Mouse (Mus musculus) midbrain, embryonic 16.5 days (tissue): ENCODE results near the gene Abl2. TPM values are rescaled to one million over a fixed set of nuclear protein-coding genes. Genes with fewer than 3 reads are reported as not detected.

Source experiments
- ATAC-seq: fragments of 200-750 bp; cut with Nextera tagmentation; 2 replicates; pipeline ENCODE4 v1.8.0; 2017; ENCODE audit warnings: moderate TSS enrichment
- H3K27ac ChIP-seq: fragments of 300-500 bp; sonication (generic); 2 replicates; pipeline ENCODE4 v1.5.1; 2014; ENCODE audit warnings: mild to moderate bottlenecking, low read length, mixed read lengths
- H3K27me3 ChIP-seq: fragments of 300-500 bp; sonication (generic); 2 replicates; pipeline ENCODE4 v1.6.1; 2014; ENCODE audit warnings: low read depth, low read length, mixed read lengths; ENCODE audit not compliant: control insufficient read depth, insufficient read depth
- H3K36me3 ChIP-seq: fragments of 300-500 bp; sonication (generic); 2 replicates; pipeline ENCODE4 v1.6.1; 2014; ENCODE audit warnings: mild to moderate bottlenecking, low read length, moderate library complexity, mixed read lengths; ENCODE audit not compliant: control insufficient read depth, insufficient read depth
- H3K4me1 ChIP-seq: fragments of 300-500 bp; sonication (generic); 2 replicates; pipeline ENCODE4 v1.6.1; 2014; ENCODE audit warnings: mild to moderate bottlenecking, low read length, mixed read lengths; ENCODE audit not compliant: control insufficient read depth, insufficient read depth
- H3K4me2 ChIP-seq: fragments of 300-500 bp; sonication (generic); 2 replicates; pipeline ENCODE4 v1.6.1; 2014; ENCODE audit warnings: mild to moderate bottlenecking, low read length, mixed read lengths
- H3K4me3 ChIP-seq: fragments of 300-500 bp; sonication (generic); 2 replicates; pipeline ENCODE4 v1.5.1; 2014; ENCODE audit warnings: low read depth, mild to moderate bottlenecking, low read length, moderate library complexity, mixed read lengths
- H3K9ac ChIP-seq: fragments of 300-500 bp; sonication (generic); 2 replicates; pipeline ENCODE4 v1.6.1; 2014; ENCODE audit warnings: low read depth, low read length, mixed read lengths
- H3K9me3 ChIP-seq: fragments of 300-500 bp; sonication (generic); replicated peaks from 2 replicates; pipeline ENCODE4 v1.6.1; 2014; ENCODE audit warnings: mild to moderate bottlenecking, low read length, mixed read lengths; ENCODE audit not compliant: control insufficient read depth, poor library complexity, severe bottlenecking
- WGBS: fragments of 180-500 bp; shearing (Covaris S2); extraction: QIAGEN DNeasy Blood & Tissue Kit; methylation state at CpG from one replicate; pipeline ENCODE4 v1.1.7; 2014; 5-methylcytosine and 5-hydroxymethylcytosine counted together
- polyA plus RNA-seq: library from polyadenylated mRNA; unstranded; fragments of >200 nt; fragmentation: Nextera tagmentation; extraction: Ambion mirVana; gene quantifications from 2 replicates; pipeline ENCODE4 v1.2.1, GENCODE M21; 2015

Abl2 gene
- polyA plus RNA-seq, 1 experiment from 2014 or later = 6.7 TPM

DNA sequence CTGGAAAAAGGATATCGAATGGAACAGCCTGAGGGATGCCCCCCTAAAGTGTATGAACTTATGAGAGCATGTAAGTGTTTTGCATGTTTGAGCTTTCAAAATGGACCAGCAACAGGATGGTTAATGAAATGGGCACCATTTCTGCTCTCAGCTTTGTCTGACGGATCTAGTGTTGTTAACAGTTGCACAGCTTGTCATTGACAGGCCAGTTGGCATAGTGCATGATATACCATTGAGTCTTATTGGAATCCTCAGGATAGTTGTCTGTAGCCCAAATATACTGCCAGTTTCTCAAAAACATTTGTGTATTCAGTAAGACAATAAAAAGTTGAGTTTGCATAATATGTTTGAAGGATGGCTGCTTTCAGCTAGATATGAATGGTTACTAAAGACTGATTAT is 76.6 kb downstream of the Abl2 start:
- H3K4me1 ChIP-seq = no peaks in the 10 kb centered on the region
- WGBS = 89% methylated on average over 2 of the region's 2 CpGs

DNA sequence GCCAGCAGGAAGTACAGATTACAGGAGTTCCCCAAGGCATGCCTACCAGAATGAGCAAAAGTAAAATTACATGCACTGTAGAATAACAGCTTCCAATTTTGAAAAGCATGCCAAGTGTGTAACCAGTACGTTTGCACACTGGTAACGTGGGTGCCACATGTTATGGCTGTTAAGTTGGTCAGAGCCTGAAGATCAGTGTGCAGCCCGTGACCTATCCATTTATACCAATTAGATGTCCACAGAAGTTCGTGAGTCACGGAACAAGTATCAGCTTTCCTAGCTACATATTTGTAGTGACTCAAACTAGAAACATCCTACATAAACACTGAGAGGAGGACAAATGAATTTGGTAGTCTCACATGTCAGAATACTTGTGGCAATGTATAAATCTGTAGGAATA is 80.9 kb downstream of the Abl2 start:
- 89% methylated on average over 5 of the region's 5 CpGs for WGBS
- Histone ChIP-seq H3K4me3 (no peak overlapping the region), H3K4me1 (peaks cover 7% of the 10 kb centered on the region; the same call in 1 of the 2 replicates), H3K9ac (no peak overlapping the region), H3K27me3 (no peaks in the 10 kb centered on the region), H3K27ac (no peak overlapping the region), H3K9me3 (no peaks in the 10 kb centered on the region), H3K4me2 (no peak overlapping the region), H3K36me3 (peaks cover 16% of the 10 kb centered on the region)
- ATAC-seq = no peak

More for the DNA sequence above, 76.6 kb downstream of the Abl2 start:
- H3K9me3 ChIP-seq = no peaks in the 10 kb centered on the region
- H3K4me2 ChIP-seq = no peak overlapping the region
- H3K27ac ChIP-seq = no peak overlapping the region
- ATAC-seq = no peak
- H3K9ac ChIP-seq = no peak overlapping the region
- H3K27me3 ChIP-seq = no peaks in the 10 kb centered on the region
- no peak overlapping the region for H3K4me3 ChIP-seq
- H3K36me3 ChIP-seq = peaks cover 14% of the 10 kb centered on the region

DNA sequence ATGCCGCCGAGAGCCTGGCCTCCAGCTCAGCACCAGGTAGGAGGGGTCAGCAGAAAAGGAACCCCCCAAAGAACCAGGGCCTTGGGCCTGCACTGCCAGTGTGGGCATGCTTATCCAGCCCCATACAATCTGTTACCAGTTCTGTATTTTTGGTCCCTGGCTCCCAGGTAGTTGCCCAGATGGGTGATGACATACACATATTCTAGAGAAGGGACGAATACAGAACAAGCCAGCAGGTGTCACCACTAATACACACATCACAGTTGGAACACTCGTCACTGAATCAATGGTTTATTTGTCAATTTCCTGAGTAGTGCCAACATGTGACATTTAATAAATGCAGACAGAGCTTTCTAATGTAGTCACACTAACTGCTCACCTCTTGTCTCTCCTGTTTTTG is 82.0 kb downstream of the Abl2 start:
- H3K27me3 ChIP-seq = no peaks in the 10 kb centered on the region
- no peak overlapping the region for H3K4me3 ChIP-seq
- H3K36me3 ChIP-seq = peaks cover 16% of the 10 kb centered on the region
- H3K9me3 ChIP-seq = no peaks in the 10 kb centered on the region
- 69% methylated on average over 4 of the region's 4 CpGs for WGBS
- H3K27ac ChIP-seq = no peak overlapping the region
- peaks cover 9% of the 10 kb centered on the region; the same call in 1 of the 2 replicates for H3K4me1 ChIP-seq
- ATAC-seq = no peak
- H3K4me2 ChIP-seq = no peak overlapping the region
- H3K9ac ChIP-seq = no peak overlapping the region

DNA sequence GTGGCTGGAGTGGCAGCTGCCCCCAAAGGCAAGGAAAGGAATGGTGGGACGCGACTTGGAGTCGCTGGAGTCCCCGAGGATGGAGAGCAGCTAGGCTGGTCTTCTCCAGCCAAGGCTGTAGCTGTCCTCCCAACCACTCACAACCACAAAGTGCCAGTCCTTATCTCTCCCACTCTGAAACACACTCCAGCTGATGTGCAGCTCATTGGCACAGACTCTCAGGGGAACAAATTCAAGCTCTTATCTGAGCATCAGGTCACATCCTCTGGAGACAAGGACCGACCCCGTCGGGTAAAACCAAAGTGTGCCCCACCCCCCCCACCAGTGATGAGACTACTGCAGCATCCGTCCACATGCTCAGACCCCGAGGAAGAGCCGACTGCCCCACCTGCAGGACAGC is 83.2 kb downstream of the Abl2 start:
- H3K4me1 ChIP-seq = peaks cover 9% of the 10 kb centered on the region; the same call in 1 of the 2 replicates
- WGBS = 88% methylated on average over 10 of the region's 10 CpGs
- peaks cover 11% of the 10 kb centered on the region for H3K36me3 ChIP-seq
- no peaks in the 10 kb centered on the region for H3K9me3 ChIP-seq
- H3K9ac ChIP-seq = no peak overlapping the region
- no peak overlapping the region for H3K4me2 ChIP-seq
- no peak overlapping the region for H3K4me3 ChIP-seq
- H3K27ac ChIP-seq = no peak overlapping the region
- H3K27me3 ChIP-seq = no peaks in the 10 kb centered on the region
- no peak for ATAC-seq

DNA sequence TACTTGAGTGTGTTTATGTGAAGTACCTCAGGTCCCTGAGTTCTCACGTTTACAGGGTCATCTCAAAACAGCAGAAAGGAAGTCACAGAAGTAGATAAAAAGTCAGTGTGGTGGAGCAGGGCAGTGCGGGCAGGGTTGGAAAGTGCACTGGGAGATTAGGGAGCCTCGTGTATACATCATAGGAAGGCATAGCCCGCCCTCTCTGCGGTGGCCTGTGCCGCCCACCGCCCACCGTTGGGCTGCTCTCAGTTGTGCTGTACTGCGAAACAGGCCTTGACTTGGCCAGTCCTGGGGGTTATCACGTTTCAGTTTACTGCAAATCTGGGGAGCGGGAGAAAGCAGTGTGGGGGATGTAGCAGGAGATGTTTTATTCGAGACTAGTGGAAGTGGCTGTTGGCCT is 84.2 kb downstream of the Abl2 start:
- H3K36me3 ChIP-seq = peaks cover 11% of the 10 kb centered on the region
- ATAC-seq = no peak
- no peaks in the 10 kb centered on the region for H3K9me3 ChIP-seq

DNA sequence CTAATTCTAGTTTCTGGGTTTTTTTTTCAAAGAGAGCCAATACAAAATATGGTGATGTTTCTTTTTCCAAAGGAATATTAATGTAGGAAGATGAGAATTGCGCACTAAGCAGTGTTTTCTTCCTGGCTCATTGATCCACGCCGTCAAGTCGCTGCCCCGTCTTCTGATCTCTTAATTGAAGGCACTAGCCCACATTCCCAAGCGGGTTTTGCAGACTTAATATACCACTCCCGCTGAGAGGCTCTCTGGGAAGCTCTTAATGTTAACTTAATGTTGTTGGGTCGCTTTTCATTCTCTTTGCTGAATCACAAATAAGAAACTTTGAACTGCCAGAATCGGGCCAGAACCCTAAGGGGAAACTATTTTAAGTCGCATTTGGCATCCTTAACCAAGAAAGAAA is 85.5 kb downstream of the Abl2 start:
- WGBS = 24% methylated on average over 10 of the region's 10 CpGs
- Histone ChIP-seq H3K4me2 (no peak overlapping the region), H3K27ac (no peak overlapping the region), H3K4me3 (no peak overlapping the region), H3K9ac (no peak overlapping the region), H3K36me3 (peaks cover 11% of the 10 kb centered on the region), H3K27me3 (no peaks in the 10 kb centered on the region), H3K9me3 (no peaks in the 10 kb centered on the region), H3K4me1 (peaks cover 9% of the 10 kb centered on the region; the same call in 1 of the 2 replicates)
- ATAC-seq = no peak

More for the DNA sequence above, 84.2 kb downstream of the Abl2 start:
- Histone ChIP-seq H3K4me2 (no peak overlapping the region), H3K4me1 (peaks cover 9% of the 10 kb centered on the region; the same call in 1 of the 2 replicates), H3K4me3 (no peak overlapping the region), H3K9ac (no peak overlapping the region), H3K27me3 (no peaks in the 10 kb centered on the region), H3K27ac (no peak overlapping the region)
- 62% methylated on average over 12 of the region's 12 CpGs for WGBS

DNA sequence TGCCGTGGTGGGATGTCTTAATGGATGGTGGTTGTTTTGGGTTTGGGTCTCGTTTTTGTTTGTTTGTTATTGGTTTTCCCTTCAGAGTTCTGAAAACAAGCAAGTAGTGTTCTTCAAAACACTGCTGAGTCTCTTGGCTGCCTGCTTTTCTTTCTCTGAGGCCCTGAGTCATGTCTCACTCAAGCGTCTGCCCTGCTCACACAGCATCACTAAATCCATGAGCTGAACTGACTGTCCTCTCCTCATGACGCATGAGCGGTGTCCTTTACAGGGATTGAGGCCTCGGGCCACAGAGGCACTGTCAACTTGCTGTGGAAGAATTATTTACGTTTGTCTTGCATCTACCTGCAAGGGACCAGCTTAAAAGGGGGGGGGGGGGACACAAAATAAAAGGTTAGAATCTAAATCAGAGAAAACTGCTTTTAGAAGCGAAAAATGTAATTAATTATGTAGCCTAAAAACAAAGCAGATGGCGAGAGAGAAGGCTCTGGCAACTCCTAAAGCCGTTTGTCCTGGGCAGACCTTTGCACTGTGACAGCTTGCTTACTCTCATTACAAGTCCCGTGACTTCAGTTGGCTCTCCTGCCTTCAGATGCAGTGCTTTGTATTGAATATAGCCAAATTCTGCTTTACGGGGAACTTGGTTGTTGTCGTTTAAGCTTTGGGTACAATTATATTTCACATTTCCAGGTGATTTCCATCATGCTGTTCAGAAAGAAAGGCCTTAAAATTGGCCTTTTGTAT is 86.4 kb downstream of the Abl2 start:
- ATAC-seq = no peak
- Histone ChIP-seq H3K36me3 (peaks cover 11% of the 10 kb centered on the region), H3K27ac (no peak overlapping the region), H3K4me1 (peaks cover 9% of the 10 kb centered on the region; the same call in 1 of the 2 replicates), H3K4me2 (no peak overlapping the region), H3K4me3 (no peak overlapping the region), H3K27me3 (no peaks in the 10 kb centered on the region), H3K9me3 (no peaks in the 10 kb centered on the region), H3K9ac (no peak overlapping the region)
- 56% methylated on average over 13 of the region's 13 CpGs for WGBS

DNA sequence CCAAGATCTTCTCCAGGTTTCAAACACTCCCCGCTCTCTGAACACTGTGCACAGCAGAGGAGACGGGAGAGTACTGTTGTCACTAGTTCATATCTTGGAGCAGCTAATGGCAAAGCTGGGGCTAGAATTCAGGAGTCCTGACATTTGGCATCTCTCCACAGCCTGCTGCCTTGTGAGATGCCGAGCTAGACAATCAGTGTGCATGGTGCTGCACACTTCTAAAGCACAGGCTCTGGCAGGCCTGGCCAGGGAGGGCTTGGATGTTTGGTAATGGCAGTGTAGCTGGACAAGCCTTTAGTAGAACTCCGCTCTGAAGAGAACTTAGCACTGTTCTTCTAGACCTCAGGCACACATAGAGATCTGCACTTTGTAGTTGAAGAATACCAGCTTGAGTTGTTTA is 87.4 kb downstream of the Abl2 start:
- ATAC-seq = no peak
- WGBS = 72% methylated on average over 4 of the region's 4 CpGs
- Histone ChIP-seq H3K4me1 (peaks cover 9% of the 10 kb centered on the region; the same call in 1 of the 2 replicates), H3K27ac (no peak overlapping the region), H3K9ac (no peak overlapping the region), H3K27me3 (no peaks in the 10 kb centered on the region), H3K36me3 (peaks cover 11% of the 10 kb centered on the region), H3K4me3 (no peak overlapping the region), H3K4me2 (no peak overlapping the region), H3K9me3 (no peaks in the 10 kb centered on the region)

DNA sequence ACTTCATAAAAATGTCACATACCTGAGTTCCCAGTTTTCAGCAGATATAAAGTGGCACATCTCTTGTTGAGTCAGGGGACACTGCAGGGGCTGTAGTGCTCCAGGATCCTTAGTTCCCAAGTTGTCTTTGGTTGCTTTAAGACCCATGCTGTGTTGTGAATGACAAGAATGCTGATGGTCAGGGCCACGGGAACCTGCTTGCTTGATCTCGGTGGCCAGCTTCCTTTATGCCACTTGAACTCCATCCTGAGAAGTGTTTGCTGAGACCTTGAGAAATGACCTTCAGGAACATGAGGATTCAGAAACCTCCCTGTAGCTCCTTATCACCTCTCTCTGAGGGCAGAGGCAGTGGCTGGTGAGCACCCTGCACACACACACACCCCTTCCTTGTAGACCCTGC is 90.1 kb downstream of the Abl2 start:
- Histone ChIP-seq H3K36me3 (no peaks in the 10 kb centered on the region), H3K4me3 (no peak overlapping the region), H3K27me3 (no peaks in the 10 kb centered on the region), H3K4me1 (peaks cover 9% of the 10 kb centered on the region; the same call in 1 of the 2 replicates), H3K9ac (no peak overlapping the region), H3K27ac (no peak overlapping the region), H3K9me3 (no peaks in the 10 kb centered on the region), H3K4me2 (no peak overlapping the region)
- ATAC-seq = no peak
- 27% methylated on average over 2 of the region's 2 CpGs for WGBS
